Mouse (Mus musculus): ENCODE data around the gene Thsd4.

GRCm38 (mm10) chr9:59948691-59949250, 573.1 kb downstream of the Thsd4 start:
- TF ChIP-seq POLR2A (IDR thresholded peaks at IDR 0.05; ENCODE audit: insufficient read length, low read depth) (no peak), CEBPB (IDR thresholded peaks at IDR 0.05; ENCODE audit: insufficient read depth, poor library complexity, severe bottlenecking) (no peak), MAX (IDR thresholded peaks at IDR 0.05; ENCODE audit: low read depth) (no peak), E2F4 (IDR thresholded peaks at IDR 0.05; ENCODE audit: insufficient read depth) (no peak), POLR2AphosphoS2 (IDR thresholded peaks at IDR 0.05; ENCODE audit: insufficient read length, low read depth) (no peak), MYOG (IDR thresholded peaks at IDR 0.05; ENCODE audit: control insufficient read depth in 1 of 3, insufficient read depth in 1 of 3, insufficient read length in 2 of 3, low read depth in 2 of 3) (no peak), USF1 (IDR thresholded peaks at IDR 0.05; ENCODE audit: low read depth) (no peak), SRF (IDR thresholded peaks at IDR 0.05; ENCODE audit: control insufficient read depth, insufficient read length, low read depth) (no peak), TCF12 (IDR thresholded peaks at IDR 0.05; ENCODE audit: insufficient read depth, poor library complexity, severe bottlenecking) (no peak), TCF3 (IDR thresholded peaks at IDR 0.05; ENCODE audit: insufficient read length, low read depth) (no peak)

All from myocyte (in vitro differentiated cells).